ENCODE assay signal across 15 mouse cellular contexts in the genomic region with DNA sequence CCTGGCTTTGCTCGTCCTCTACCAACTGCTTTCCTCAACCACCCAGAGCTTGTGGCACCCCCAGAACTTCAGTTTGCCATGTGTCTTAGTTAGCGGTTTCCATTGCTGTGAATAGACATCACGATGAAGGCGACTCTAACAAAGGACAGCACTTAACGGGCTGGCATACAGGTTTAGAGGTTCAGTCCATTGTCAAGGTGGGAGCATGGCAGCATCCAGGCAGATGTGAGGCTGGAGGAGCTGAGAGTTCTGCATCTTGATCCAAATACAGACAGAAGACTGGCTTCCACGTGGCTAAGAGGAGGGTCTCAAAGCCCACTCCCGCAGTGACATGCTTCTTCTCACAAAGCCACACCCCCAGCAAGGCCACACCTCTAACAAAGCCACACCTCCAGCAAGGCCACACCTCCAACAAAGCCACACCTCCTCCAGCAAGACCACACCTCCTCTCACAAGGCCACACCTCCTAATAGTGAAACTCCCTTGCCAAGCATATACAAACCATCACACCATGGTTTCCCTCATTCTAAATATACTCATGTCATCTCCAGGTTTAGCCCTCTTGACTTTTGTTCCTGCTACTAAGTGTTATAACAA. TPM values are rescaled to one million over a fixed set of nuclear protein-coding genes. Genes with fewer than 3 reads are reported as not detected.
DNase-seq lines count a peak whose midpoint lies in the region; ATAC-seq and TF ChIP-seq lines count a peak whose summit lies in the region.
"Had no signal": no experiment of that assay in that cellular context is flagged by ENCODE, and none has a peak within 500 bp of the region (broad histone marks: within the 10 kb centered on the region; RNA-seq: fewer than 3 reads in every experiment).

No protein-coding gene starts in this region.

- no peak for TF ChIP-seq CTCF in G1E (IDR thresholded peaks at IDR 0.05; ENCODE audit: low read depth, low read length)

- no peak overlapping the region for H3K4me3 ChIP-seq in midbrain, embryonic 11.5 days (ENCODE audit: low read depth, low read length)
- no peak overlapping the region for H3K4me3 ChIP-seq in midbrain, embryonic 13.5 days (replicated peaks)
- H3K4me3 ChIP-seq in G1E (ENCODE audit: low read depth, low read length): no peak overlapping the region
- H3K4me3 ChIP-seq in liver, embryonic 11.5 days (ENCODE audit: low read depth, low read length): no peak overlapping the region
- H3K4me3 ChIP-seq: embryonic facial prominence, embryonic 15.5 days; heart, embryonic 15.5 days; limb, embryonic 10.5 days had no signal

- DNase-seq in midbrain, embryonic 11.5 days (ENCODE audit: low spot score, missing footprints): peak; percentile 72
- no peak for DNase-seq in G1E (ENCODE audit: low spot score)
- DNase-seq in liver, embryonic 11.5 days (ENCODE audit: low spot score): no peak
- peak; percentile 42 for DNase-seq in splenic B cell, adult 2 months (ENCODE audit: low read depth, low spot score)
- DNase-seq in gastrocnemius, adult 8-10 months (ENCODE audit: low spot score in 2 of 2): no peak
- DNase-seq in yolk sac, embryonic 10.5 days (ENCODE audit: low spot score): no peak
- DNase-seq: cerebellum, postnatal 14 days; lung, postnatal 4 days; retina, postnatal 1 day had no signal

- no peak overlapping the region for H3K27ac ChIP-seq in midbrain, embryonic 11.5 days (ENCODE audit: low read depth, low read length)
- H3K27ac ChIP-seq in midbrain, embryonic 13.5 days: no peak overlapping the region
- H3K27ac ChIP-seq in liver, embryonic 11.5 days (ENCODE audit: low read depth, low read length): no peak overlapping the region
- H3K27ac ChIP-seq: embryonic facial prominence, embryonic 15.5 days; heart, embryonic 15.5 days; limb, embryonic 10.5 days had no signal

- no peaks in the 10 kb centered on the region for H3K4me1 ChIP-seq in midbrain, embryonic 11.5 days (ENCODE audit: control insufficient read depth, insufficient read depth, low read length)
- no peaks in the 10 kb centered on the region for H3K4me1 ChIP-seq in midbrain, embryonic 13.5 days (replicated peaks)
- H3K4me1 ChIP-seq in G1E (ENCODE audit: insufficient read depth, low read depth, low read length): peaks cover 4% of the 10 kb centered on the region; the same call in 1 of the 2 replicates
- no peaks in the 10 kb centered on the region for H3K4me1 ChIP-seq in liver, embryonic 11.5 days (replicated peaks; ENCODE audit: control insufficient read depth, insufficient read depth, low read length)
- H3K4me1 ChIP-seq: embryonic facial prominence, embryonic 15.5 days; limb, embryonic 10.5 days had no signal

- H3K36me3 ChIP-seq in midbrain, embryonic 11.5 days (ENCODE audit: control insufficient read depth, insufficient read depth, low read length): no peaks in the 10 kb centered on the region
- H3K36me3 ChIP-seq in midbrain, embryonic 13.5 days: no peaks in the 10 kb centered on the region
- H3K36me3 ChIP-seq in G1E (replicated peaks): no peaks in the 10 kb centered on the region
- no peaks in the 10 kb centered on the region for H3K36me3 ChIP-seq in liver, embryonic 11.5 days (ENCODE audit: control insufficient read depth, insufficient read depth, low read length)
- H3K36me3 ChIP-seq in splenic B cell, adult 2 months (ENCODE audit: control insufficient read depth, insufficient read depth, low read length, poor library complexity, severe bottlenecking): no peaks in the 10 kb centered on the region
- H3K36me3 ChIP-seq: embryonic facial prominence, embryonic 15.5 days; heart, embryonic 15.5 days; limb, embryonic 10.5 days had no signal

- WGBS in midbrain, embryonic 11.5 days: 58% methylated on average over 7 of the region's 7 CpGs
- WGBS in midbrain, embryonic 13.5 days: 59% methylated on average over 7 of the region's 7 CpGs
- WGBS in liver, embryonic 11.5 days: 56% methylated on average over 7 of the region's 7 CpGs

- H3K4me2 ChIP-seq in midbrain, embryonic 11.5 days: no peak overlapping the region
- H3K4me2 ChIP-seq in midbrain, embryonic 13.5 days (replicated peaks): no peak overlapping the region
- peak overlapping the region; percentile 25 for H3K4me2 ChIP-seq in liver, embryonic 11.5 days
- H3K4me2 ChIP-seq: embryonic facial prominence, embryonic 15.5 days; heart, embryonic 15.5 days had no signal

- no peaks in the 10 kb centered on the region for H3K27me3 ChIP-seq in midbrain, embryonic 11.5 days (ENCODE audit: control insufficient read depth, insufficient read depth, low read length)
- no peaks in the 10 kb centered on the region for H3K27me3 ChIP-seq in midbrain, embryonic 13.5 days
- H3K27me3 ChIP-seq in G1E (ENCODE audit: insufficient read depth, low read length): peaks cover 9% of the 10 kb centered on the region
- H3K27me3 ChIP-seq in liver, embryonic 11.5 days (replicated peaks; ENCODE audit: control insufficient read depth, insufficient read depth, low read length): no peaks in the 10 kb centered on the region
- no peaks in the 10 kb centered on the region for H3K27me3 ChIP-seq in splenic B cell, adult 2 months (ENCODE audit: control insufficient read depth, insufficient read depth, low read length, poor library complexity, severe bottlenecking)
- H3K27me3 ChIP-seq: embryonic facial prominence, embryonic 15.5 days; heart, embryonic 15.5 days; Patski had no signal

- no peaks in the 10 kb centered on the region for H3K9me3 ChIP-seq in midbrain, embryonic 11.5 days (ENCODE audit: control insufficient read depth, low read length)
- no peaks in the 10 kb centered on the region for H3K9me3 ChIP-seq in midbrain, embryonic 13.5 days
- no peaks in the 10 kb centered on the region for H3K9me3 ChIP-seq in G1E (replicated peaks)
- H3K9me3 ChIP-seq in liver, embryonic 11.5 days (ENCODE audit: control insufficient read depth, low read length): no peaks in the 10 kb centered on the region
- H3K9me3 ChIP-seq: embryonic facial prominence, embryonic 15.5 days; heart, embryonic 15.5 days; limb, embryonic 10.5 days had no signal

- ATAC-seq in midbrain, embryonic 11.5 days (ENCODE audit: low FRiP score): peak; percentile 33; the same call in 1 of the 2 replicates
- ATAC-seq in midbrain, embryonic 13.5 days: no peak
- ATAC-seq in G1E (ENCODE audit: extremely low read depth, insufficient number of reproducible peaks, low FRiP score, poor library complexity, severe bottlenecking): peak; percentile 49; the same call in 1 of the 2 replicates
- ATAC-seq in liver, embryonic 11.5 days (replicated peaks; ENCODE audit: low FRiP score): no peak; the same call in 1 of the 2 replicates
- ATAC-seq: inflammation-experienced regulatory T-cells, adult 6 months; Patski had no signal

- no peak overlapping the region for H3K9ac ChIP-seq in midbrain, embryonic 11.5 days (ENCODE audit: low read length)
- no peak overlapping the region for H3K9ac ChIP-seq in midbrain, embryonic 13.5 days (replicated peaks)
- no peak overlapping the region for H3K9ac ChIP-seq in liver, embryonic 11.5 days (ENCODE audit: low read depth, low read length)
- H3K9ac ChIP-seq: embryonic facial prominence, embryonic 15.5 days; heart, embryonic 15.5 days had no signal

RNA-seq across cellular contexts. Expression of gene Myl12a, which starts 8.1 kb away (rescaled TPM):
- polyA plus RNA-seq in midbrain, embryonic 11.5 days (2014; fragmentation: Nextera tagmentation; extraction: Ambion mirVana): 375 and 403 TPM in 2 replicates
- polyA plus RNA-seq in midbrain, embryonic 13.5 days (2015; fragmentation: Nextera tagmentation; extraction: Ambion mirVana): 141 and 154 TPM in 2 replicates
- total RNA-seq in G1E (2014; fragmentation: Nextera tagmentation) (145 and 148 TPM in 2 replicates), G1E (2017) (222 and 225 TPM in 2 replicates)
- polyA plus RNA-seq in G1E (2012): 52.1 and 76.2 TPM in 2 replicates
- polyA plus RNA-seq in liver, embryonic 11.5 days (2014; fragmentation: Nextera tagmentation; extraction: Ambion mirVana): 428 and 442 TPM in 2 replicates
- 100 to 1,000 TPM; 326 to 366 (median 337) TPM for total RNA-seq in gastrocnemius, adult 8-10 months (2022)

RNA-seq across cellular contexts. Expression of gene Myom1, which starts 8.3 kb away (rescaled TPM):
- 1.3 and 1.4 TPM in 2 replicates for polyA plus RNA-seq in midbrain, embryonic 11.5 days (2014; fragmentation: Nextera tagmentation; extraction: Ambion mirVana)
- polyA plus RNA-seq in midbrain, embryonic 13.5 days (2015; fragmentation: Nextera tagmentation; extraction: Ambion mirVana): 1.2 and 1.3 TPM in 2 replicates
- 1.2 and 1.6 TPM in 2 replicates for total RNA-seq in G1E (2014; fragmentation: Nextera tagmentation)
- 0.71 and 1.0 TPM in 2 replicates for total RNA-seq in G1E (2017)
- 0.11 and 0.25 TPM in 2 replicates for polyA plus RNA-seq in G1E (2012)
- polyA plus RNA-seq in liver, embryonic 11.5 days (2014; fragmentation: Nextera tagmentation; extraction: Ambion mirVana): 5.8 and 7.3 TPM in 2 replicates
- 1,000 to 10,000 TPM; 1,304 to 1,591 (median 1,439) TPM for total RNA-seq in gastrocnemius, adult 8-10 months (2022)

Comparison
In these comparisons a context has a peak if more than half of its experiments do, and no peak if none do; other contexts are left out.
1. ATAC-seq: peak in midbrain, embryonic 11.5 days (single experiment) and G1E (single experiment); none in midbrain, embryonic 13.5 days (single experiment) and liver, embryonic 11.5 days (single experiment).
2. DNase-seq: peak in midbrain, embryonic 11.5 days (single experiment) and splenic B cell, adult 2 months (single experiment); none in G1E (single experiment), liver, embryonic 11.5 days (single experiment), gastrocnemius, adult 8-10 months (0 of 2) and yolk sac, embryonic 10.5 days (single experiment).